Mouse (Mus musculus) activated CD4-positive, CD25-positive, alpha-beta regulatory T cell, adult 4 months (primary cell): ENCODE measurements around the gene Phf20. TPM values are rescaled to one million over a fixed set of nuclear protein-coding genes. Genes with fewer than 3 reads are reported as not detected.

Source experiments
- ATAC-seq: one replicate; pipeline ENCODE4 v1.8.0; 2017
- polyA plus RNA-seq, 2 experiments: library from polyadenylated mRNA; unstranded; fragments of 100-300 nt; shearing (Covaris generic); gene quantifications; one replicate each; pipeline ENCODE4 v1.2.1; 2017

The Phf20 gene
- polyA plus RNA-seq, 2 experiments from 2014 or later: 56.4 to 77.6 TPM

- no peak for ATAC-seq
Measured at GRCm38 (mm10) chr2:156318491-156318890, 122.2 kb downstream of the Phf20 start.

GRCm38 (mm10) chr2:156321538-156321937 is 125.3 kb downstream of the Phf20 start:
- no peak for ATAC-seq

DNA sequence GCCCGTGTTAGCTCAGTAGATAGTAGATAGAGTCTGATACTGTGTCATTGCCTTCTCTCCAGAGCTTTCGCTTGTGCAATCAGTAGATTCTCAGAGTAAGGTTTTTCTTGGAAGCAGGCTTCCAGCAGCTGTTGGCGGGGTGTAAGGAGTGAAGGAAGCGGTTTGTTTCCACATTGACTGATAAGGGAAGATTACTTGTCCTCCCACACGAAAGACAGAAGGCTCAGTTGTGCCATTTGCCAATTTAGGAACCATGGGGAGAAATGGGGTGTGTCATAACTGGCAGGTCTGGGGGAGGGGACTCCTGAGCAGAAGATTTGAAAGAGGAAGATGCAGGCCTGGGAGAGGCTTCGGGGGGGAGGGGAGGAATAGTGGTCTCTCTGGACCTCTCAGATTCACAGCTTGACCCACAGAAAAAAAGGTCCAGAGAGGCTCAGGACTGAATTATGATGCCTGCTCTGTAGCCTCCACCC is 127.9 kb downstream of the Phf20 start:
- no peak for ATAC-seq

- no peak for ATAC-seq
Measured at GRCm38 (mm10) chr2:156324681-156325080, 128.4 kb downstream of the Phf20 start.

- no peak for ATAC-seq
Measured at GRCm38 (mm10) chr2:156330681-156331080, 134.4 kb downstream of the Phf20 start.

DNA sequence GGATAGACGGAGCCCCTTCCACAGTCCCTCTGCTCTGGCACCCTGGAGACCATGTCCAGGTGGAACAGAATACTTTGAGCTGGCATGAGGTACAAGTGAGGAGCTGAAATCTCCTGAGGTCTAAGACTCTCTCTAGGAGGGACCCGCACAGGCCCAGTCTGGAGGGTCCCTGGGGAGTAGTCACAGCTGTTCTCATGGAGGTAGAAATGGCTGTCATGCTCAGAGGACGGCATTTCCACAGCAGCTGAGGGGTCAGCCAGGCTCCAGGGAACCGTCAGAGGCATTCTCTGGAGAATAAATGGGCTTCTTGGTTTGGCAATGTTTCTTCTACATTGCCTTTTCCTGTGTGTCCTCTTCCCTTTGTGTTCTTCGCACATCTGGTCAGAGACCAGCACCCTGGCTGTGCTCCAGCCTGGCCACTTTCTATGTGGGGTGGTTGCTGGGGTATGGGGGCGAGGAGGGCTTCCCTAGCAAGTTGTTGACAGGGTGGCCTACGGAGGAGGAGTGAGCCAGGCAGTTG is 135.2 kb downstream of the Phf20 start:
- ATAC-seq: no peak

- ATAC-seq: no peak
Measured at GRCm38 (mm10) chr2:156340078-156340477, 143.8 kb downstream of the Phf20 start.

GRCm38 (mm10) chr2:156344775-156345532 is 148.7 kb downstream of the Phf20 start:
- ATAC-seq: no peak

GRCm38 (mm10) chr2:156348812-156349211 is 152.5 kb downstream of the Phf20 start:
- no peak for ATAC-seq

DNA sequence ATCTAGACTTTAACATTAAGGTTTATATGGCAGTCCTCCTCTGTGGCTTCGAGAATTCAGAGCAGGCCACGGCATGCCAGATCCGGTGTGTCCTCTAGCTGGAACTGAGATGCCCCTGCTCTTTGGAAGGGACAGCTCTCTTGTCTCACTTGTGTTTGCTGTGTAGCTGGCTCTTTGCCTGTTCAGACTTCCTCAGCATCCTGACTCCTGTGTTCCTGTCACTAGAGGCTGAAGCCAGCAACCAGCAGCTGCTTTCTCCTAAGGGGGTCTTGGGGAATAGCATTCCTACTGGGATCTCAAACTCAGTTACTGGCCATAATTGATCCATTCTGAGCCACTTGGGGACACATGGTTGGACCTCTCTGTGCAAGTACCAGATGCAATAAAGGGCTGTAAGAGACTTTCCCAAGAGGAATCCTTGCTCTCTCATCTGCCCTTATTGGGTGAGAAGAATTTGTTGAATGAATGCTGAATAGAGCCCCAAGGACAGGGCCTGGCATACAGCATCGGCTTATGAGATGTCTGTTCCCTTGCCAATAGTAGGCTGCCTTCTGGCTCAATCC is 153.1 kb downstream of the Phf20 start:
- ATAC-seq: no peak

- no peak for ATAC-seq
Measured at GRCm38 (mm10) chr2:156351243-156351642, 155.0 kb downstream of the Phf20 start.

GRCm38 (mm10) chr2:156352413-156353165 is 156.3 kb downstream of the Phf20 start:
- ATAC-seq: no peak

GRCm38 (mm10) chr2:156353265-156353692 is 157.0 kb downstream of the Phf20 start:
- no peak for ATAC-seq

GRCm38 (mm10) chr2:156356031-156356430 is 159.8 kb downstream of the Phf20 start:
- no peak for ATAC-seq

Other genes starting within 250 kb of the Phf20 start
- gene Cep250, start 240.0 kb upstream of the Phf20 start, polyA plus RNA-seq: 10 to 100 TPM; 44.8 to 51.3 TPM
- gene 6430550D23Rik, start 188.5 kb upstream of the Phf20 start, polyA plus RNA-seq: 1 to 10 TPM; 1.6 TPM
- 100 to 1,000 TPM; 113 to 142 TPM for gene Ergic3, start 188.4 kb upstream of the Phf20 start, polyA plus RNA-seq
- not detected for gene Fer1l4, start 143.5 kb upstream of the Phf20 start, polyA plus RNA-seq
- gene Spag4, start 131.3 kb upstream of the Phf20 start, polyA plus RNA-seq: not detected
- gene Cpne1, start 84.5 kb upstream of the Phf20 start, polyA plus RNA-seq: 10 to 100 TPM; 46.1 to 54.1 TPM
- gene Rbm12, start 84.5 kb upstream of the Phf20 start, polyA plus RNA-seq: 10 to 100 TPM; 16.2 to 18.7 TPM
- 1 to 10 TPM; 6.0 to 8.8 TPM for gene Gm28036, start 69.4 kb upstream of the Phf20 start, polyA plus RNA-seq
- gene Romo1, start 52.4 kb upstream of the Phf20 start, polyA plus RNA-seq: 100 to 1,000 TPM; 150 to 165 TPM
- 10 to 100 TPM; 40.6 to 45.9 TPM for gene Nfs1, start 52.3 kb upstream of the Phf20 start, polyA plus RNA-seq
- gene Rbm39, start 16.2 kb upstream of the Phf20 start, polyA plus RNA-seq: 100 to 1,000 TPM; 578 to 629 TPM
- gene Cnbd2, start 115.8 kb downstream of the Phf20 start, polyA plus RNA-seq: 1 to 10 TPM; 3.1 to 6.4 TPM
- 1 to 10 TPM; 2.9 to 3.7 TPM for gene Scand1, start 116.2 kb downstream of the Phf20 start, polyA plus RNA-seq
- under 1 TPM; 0.19 to 0.24 TPM for gene Epb41l1, start 224.4 kb downstream of the Phf20 start, polyA plus RNA-seq